Mouse (Mus musculus) right cerebral cortex, adult 2 months (tissue): Measurements from ENCODE around the gene Ddx10.
A peak's percentile ranks its signal among the peaks of the same experiment; 100 is the strongest.

Experiments
- DNase-seq, 2 experiments: peaks; one replicate each; pipeline ENCODE4 v3.0.0; 2021 to 2022; ENCODE audit warnings: low spot score in 2 of 2

The Ddx10 gene

DNA sequence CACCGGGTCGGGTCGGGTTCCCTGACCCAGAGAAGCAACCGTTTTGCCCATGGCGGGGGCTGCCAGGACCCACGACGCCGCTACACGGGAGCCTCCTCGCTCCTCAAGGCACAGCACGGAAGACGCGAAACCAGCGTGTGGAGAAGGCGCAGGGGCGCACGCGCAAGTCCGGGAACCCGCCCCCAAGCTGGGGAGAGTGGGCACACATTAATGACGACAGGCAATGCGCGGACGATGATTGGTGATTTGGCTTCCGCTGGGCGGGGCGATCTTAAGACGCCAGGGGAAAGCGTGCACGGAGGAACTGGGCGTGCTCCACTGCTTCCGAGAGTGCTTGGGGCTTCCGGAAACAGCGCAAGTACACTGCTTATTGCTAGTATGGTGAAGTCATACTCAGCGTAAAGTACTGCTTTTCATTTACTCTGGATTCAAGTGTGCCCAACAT, at the start of gene Ddx10:
TSS of gene Ddx10 (minus strand) at position 101 of the 445 bp plus-strand sequence.
- peak; percentile 99 for DNase-seq

DNA sequence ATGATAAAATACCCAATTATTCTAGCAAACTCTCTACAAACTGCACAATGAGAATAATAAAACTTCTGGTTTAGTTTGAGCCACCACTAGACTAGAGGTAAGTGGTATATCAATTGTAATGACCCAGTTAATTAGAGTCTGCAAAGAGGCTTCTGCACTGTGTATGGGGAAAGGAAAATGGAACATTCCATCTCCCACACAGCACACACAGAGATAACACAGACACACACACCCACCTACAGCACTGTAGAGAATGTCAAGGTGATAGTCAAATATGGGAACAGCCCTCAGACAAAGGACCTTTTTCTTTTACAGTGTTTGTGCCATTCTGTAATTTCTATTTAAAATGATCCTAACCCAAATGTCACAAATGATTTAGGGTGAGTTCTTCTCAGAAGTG, 45.0 kb upstream of the Ddx10 start:
- no peak for DNase-seq

DNA sequence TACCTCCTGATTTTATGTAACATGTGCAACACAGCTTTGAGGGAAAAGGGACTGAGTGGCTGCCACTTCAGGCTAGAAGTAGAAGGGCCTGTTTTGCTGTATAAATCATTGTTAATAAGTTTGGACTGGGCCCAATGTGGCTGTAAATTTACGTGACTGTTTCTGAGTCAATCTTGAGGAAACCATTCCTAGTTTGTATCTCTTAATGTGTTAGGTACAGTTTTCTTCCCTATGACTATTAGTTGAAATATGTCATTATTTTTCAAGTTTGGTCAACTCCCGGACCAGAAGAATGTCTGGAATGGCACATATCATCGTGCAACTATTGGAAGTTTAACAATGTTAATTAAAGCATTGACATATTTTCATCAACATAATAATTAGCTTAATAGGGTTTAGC, 42.2 kb upstream of the Ddx10 start:
- no peak for DNase-seq

DNA sequence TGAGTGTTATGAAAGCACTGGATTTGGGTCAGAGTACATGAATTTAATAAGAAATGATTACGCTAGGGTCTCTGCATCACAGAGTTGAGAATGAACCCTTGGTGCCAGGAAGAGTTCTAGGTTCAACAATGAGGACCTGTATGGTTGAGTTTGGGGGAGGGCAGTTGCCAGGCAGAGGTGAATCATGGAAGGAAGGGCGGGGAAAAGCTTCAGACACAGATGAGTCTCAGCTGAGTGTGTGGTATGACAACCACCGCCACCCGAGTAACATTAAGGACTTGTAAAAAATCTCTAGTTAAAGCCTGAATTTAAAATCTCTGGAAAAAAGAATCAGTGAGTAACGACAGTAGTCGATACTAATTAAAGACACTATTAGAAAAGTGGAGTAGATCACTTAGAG, 38.9 kb upstream of the Ddx10 start:
- no peak for DNase-seq

DNA sequence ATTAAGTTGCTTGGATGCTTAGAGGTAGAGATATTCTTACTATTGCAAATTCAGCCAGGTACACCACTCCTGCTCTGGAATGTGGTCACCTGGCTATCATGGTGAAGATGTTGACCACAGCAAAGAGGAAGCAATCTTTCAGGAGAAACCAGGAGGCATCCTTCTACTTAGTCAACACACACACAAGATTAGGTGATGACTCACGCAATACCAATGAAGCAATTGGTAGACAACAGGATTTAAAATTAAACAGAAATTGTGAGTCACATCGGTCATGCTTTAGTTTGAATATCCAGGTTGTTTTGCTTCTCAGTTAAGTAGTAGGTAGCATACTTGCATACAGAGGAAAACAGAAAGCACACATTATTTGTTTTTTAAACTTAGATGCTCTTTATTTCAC, 31.1 kb upstream of the Ddx10 start:
- no peak for DNase-seq

DNA sequence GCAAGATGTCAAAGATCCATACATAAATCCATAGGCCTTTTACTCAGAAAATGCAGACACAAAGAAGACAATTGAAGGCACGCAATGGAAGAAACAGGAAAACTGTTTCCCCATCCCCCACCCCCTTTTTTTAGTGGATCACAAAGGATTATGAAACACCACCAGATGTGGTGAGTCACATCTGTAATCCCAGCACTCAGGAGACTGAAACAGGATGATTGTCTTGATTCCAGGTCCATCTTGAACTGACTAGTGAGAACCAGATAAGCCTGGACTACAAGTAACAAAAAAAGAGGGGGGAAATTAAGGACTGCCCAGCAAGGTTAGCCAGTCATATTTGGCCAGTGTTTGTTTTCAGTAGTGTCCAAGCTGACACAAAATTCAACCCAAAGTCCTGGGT, 28.5 kb upstream of the Ddx10 start:
- no peak for DNase-seq

DNA sequence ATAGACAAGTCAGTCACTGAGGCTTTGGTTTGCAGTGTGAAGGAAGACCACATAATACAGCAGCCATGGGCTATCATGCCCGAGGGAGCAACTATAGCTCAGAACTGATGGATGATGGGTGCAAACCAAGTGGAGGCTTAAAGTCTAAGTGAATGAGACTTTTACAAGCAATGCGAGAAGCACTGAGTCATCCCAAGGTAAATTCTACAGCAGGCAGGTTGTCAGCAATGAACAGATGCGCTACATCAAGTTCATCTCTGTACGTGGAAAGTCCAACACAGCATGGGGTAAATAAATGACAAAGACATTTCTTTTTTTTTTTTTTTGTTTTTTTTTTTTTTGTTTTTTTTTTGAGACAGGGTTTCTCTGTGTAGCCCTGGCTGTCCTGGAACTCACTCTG, 24.9 kb upstream of the Ddx10 start:
- no peak for DNase-seq

DNA sequence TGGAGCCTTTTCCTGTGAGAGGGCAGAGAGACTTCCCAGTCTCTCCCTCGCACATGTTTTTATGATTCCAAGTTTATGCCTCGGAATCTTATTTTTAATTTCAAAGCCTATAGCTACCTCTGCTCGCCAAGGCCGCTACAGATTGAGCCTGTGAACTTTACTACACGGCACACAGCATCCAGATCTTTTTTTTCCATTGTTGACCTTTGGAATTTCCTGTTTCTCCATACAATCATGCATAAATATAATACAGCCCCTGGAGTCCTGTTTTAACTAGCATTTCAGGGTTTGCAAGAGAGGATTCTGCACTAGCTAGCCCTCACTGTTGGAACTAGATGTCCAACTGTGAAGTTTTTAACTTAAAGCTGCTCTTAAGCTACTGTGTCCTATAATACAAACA, 24.4 kb upstream of the Ddx10 start:
- no peak for DNase-seq

DNA sequence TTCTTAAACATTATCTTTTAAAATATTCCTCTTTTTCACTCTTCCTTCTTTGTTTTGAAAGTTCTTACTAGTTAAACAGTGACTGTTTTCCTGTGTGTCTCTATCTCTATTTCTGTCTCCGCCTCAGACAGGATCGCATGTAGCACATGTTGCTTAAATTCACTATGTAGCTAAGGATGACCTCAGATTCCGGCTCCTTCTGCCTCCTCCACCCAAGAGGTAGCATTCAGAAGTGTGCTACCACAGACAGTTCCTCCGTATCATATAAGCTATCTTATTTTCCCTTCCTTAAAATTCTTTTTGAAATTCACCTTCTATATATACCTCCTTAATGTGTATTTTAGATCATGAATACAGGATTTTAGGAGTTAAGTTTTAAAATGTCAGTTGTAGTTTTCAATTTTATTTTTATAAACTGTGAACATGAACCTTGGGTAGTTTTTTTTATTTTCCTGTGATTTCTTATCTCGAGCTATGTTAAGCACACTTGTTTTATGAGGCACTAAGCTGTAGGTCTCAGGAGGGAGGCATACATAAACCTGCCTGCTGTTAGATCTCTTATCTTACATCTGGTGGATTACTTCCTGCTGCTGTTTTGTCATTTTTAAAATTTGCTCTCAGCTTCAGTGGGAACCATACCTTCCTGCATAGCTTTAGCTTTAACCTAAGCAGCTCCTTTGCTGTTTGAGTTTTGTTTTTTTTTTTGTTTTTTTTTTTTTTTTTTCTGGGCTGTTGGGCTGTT, 23.6 kb upstream of the Ddx10 start:
- no peak for DNase-seq

DNA sequence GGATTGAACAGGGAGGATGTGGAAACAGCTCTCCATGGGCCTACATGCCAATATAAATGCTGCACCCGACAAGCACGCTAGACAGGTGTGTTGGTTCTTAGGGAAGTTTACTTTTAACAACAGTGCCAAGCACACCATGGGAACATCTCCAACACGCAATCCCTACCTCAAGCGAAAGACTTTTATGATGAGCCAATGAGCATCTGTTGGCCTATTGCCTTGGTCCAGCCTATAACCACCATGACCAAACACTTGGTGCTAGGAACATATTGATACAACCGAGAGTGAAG, 21.6 kb upstream of the Ddx10 start:
- no peak for DNase-seq

DNA sequence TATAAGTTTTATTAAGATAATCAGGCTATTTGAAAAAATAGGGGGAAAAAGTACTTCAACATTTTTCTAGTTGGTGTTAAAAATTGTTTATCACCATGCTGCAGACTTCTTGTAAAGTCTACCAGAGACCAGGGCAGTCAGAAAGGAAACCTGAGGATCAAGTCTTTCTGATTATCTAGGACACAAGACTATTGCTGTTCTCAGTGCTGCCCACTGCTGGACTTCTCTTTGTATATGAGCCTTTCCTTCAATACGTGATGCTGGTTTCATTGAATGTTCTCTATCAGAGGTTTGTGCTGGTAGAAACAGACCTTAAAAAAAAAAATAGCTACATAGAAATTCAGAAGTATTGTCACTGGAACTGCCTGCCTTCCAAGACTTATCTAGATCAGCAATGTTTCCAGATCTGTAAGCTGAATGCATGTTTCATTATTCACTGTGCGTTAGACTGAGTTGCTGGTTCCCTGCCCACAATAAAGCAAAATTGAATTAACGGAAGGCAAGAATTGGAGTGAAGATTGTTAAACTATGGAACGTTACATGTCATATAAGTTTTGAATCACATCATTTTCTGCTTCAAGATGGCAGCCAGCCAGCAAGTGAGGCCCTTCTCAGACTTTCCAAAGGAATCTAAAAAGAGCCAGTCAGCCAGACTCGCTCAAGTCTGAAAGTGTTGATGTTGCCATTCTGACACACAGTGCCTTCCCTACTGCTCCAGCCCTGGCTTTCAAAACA, 21.0 kb upstream of the Ddx10 start:
- no peak for DNase-seq

DNA sequence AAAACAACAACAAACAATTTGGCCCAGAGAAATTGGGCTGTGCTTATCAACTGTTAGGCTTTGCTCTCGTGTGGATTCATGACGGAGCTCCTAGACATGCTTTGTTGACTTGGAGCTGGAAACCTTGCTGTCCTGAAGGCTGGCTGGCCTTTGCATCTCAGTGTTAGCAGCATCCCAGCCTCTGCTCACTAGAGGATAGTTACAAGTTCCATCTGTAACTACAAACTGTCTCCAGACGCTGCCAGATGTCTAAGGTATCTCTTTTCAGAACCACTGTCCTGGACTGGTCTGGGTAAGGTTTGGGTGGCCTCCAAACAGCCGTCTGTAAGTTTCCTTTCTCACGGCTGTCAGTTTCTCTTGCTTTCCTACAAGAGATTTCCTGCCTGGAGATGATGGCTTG, 20.2 kb upstream of the Ddx10 start:
- DNase-seq: no peak

DNA sequence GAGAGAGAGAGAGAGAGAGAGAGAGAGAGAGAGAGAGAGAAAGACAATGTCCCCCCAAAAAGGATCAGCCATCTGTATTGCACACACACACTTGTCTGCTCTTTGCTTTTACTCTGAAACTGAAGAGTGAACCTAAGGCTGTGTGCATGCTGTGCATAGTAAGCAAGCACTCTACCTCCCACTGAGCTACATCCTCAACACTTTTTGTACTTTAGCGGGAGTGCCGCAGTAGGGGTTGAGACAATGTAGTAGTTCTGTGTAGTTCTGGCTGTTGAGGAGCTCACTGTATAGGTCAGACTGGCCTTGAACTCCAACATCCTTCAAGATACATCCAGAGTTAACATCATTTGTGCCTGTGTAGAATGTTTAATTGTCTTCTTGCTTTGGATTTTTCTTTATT, 17.7 kb upstream of the Ddx10 start:
- no peak for DNase-seq

DNA sequence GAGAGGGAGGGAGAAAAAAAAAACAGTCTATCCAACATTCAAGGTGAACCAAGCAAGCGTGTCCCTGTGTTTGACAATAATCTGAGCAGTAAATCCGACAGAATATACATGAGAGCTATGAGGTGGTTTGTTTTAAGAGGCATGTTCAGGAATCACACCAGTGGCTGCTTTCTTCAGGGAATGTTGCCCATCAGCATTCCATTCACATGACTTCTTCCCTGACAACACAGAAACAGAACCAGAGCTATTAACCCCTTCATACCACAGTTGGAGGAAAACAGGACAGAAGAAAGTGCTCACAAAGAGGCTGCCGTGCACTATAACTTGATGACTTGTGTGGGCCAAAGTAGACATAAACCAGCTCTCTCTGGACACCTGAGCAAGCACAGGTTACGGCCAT, 16.5 kb upstream of the Ddx10 start:
- DNase-seq: no peak

DNA sequence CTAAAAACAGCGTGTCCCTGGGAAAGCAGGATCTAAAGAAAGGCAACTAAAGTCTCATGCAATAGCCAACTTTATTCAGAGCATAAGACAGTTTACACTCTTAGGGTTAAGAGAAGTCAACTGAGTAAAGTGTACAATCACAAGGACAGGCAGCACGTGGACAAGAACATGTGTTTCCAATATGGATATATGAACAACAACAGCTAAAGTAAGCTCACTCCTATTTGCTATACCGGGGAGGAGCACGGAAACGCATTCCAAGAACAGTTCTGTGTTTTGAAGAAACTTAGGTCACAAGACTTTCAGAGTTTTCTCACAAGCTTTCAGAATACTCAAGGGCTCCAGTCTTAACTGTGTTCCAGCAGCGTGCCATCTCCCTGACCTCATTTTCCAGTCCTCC, 10.3 kb upstream of the Ddx10 start:
- DNase-seq: no peak

DNA sequence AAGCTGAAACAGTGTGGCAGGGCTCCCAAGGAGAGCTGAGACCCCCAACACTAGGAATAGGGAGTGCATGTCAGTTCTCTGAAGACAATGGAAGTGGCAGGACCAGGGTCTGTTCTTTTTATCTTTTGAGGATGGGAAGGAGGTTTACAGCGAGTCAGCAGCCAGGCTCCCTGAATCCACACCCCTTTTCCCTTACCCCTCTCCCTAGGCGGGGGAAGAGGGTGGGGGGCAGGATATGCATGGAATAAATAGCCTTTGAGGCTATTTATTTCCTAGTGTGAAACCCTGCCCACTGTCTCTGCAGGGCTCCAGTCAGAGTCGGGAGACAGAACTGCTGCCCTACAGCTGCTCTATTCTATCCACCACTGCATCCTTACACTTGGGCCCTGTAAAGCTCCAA, 9.9 kb upstream of the Ddx10 start:
- DNase-seq: no peak

DNA sequence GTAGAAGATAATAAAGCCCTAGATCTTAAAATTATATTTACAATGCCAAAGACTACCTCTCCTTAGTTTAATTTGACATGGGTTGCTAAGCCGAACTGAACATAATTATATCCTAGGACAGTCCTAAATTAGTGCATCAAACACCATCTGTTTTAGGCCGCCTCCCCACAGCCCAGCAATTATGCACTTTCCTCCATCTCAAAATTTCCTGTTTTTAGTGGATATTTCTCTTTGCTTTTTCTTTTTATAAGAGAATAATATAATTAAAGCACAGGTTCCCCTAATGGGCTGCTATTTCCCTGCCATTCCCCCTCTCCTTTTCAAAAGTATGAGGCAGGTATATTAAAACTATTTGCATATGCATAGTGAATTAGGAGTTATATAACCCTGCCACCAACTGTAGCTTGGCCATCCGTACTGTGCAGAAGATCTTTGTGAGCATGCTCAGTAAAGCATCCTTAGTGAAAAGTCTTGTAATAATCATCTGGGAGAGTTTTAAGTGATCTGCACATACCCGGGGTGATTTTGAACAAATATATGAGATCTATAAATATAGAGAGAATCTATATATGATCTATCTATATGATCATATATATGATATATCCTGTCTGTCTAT, 8.9 kb upstream of the Ddx10 start:
- peak in 1 of 2 experiments; percentile 16 for DNase-seq

DNA sequence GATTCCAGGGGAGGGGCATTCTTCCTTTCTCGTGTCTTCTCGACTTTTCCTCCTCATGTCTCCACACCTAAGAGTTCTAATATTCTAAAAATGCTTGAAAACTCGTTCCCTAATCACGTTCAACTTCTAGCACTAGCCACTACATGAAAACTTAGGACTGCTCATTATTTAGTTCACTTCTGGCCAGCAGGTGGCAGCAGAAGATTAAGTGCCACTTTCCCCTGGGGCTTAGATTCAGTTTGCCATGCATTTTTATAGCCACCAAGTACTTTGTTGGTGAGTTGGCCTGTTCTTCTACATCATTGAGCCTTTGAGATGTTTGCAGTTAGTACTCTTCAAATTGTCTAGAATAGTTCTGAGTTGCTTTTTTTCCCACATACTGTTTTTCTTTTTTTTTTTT, 6.5 kb upstream of the Ddx10 start:
- peak; percentile 88 to 91 for DNase-seq

DNA sequence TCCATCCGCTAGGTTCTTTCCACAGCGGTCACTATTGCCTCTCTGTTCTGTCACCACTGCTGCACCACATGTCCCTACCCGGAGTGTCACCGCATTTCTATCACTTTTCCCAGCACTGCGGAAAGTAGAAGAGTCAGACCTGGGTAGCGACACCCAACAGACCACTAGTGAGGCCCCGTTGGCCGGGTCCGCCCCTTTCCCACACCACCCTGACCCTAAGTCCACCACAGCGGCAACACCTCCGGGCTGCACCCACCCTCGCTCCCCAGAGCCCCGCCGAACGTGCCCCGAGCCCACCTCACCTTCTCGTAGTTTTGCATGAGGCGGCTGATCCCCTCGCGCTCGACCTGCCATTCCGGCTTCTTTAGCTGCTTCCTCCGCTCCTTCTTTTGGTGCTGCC, 337 bp downstream of the Ddx10 start:
- DNase-seq: no peak

DNA sequence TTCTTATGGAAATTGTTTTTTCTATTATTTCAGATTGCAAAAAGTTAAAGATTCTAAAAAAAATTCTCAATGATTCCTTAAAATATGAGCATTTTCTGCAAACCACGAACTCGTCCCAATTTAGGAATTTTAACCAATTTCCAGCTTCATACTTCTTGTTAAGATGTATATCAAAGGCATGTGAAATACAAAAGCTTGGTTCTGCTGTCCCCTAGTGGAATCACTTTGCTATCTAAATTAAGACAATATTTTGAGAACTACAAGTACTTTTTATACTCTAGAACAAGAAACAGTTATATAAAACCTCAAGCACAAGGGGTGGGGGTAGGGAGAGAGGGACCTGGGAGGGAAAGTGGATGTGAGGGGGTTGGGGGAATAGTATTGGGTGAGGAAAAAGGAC, 29.7 kb downstream of the Ddx10 start:
- peak; percentile 11 to 32 for DNase-seq

DNA sequence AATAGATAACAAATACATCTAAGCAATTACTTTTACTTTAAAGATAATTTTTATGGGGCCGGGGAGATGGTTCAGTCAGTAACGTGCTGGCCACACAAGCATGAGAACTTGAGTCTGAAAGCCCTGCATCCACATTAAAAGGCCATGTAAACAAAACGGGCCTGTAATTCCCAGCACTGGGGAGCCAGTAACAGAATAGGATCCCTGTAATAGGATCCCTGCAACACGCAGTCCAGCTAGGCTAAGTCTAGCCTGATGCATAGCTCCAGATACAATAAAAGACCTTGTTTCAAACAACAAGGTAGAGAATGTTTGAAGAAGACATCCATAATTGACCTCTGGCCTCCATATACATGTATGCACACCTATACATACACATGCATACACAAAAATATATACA, 39.6 kb downstream of the Ddx10 start:
- no peak for DNase-seq

DNA sequence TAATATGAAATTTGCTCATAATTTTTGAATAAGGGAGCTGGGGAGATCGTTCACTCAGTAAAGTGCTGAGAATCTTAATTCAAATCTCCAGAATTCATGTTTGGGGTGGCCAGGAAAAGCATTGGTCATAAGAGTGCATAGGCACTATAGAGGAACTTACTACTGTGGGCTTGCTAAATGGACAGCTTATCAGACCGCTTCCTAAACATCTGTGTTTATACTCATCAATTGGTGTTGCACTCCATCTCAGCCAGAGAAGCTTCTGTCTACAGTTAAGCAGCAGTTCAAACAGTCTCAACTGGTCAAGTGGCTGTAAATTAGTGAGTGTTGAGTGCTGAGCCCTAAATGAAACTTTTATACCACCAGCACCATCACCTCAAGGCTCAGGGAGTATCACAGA, 73.3 kb downstream of the Ddx10 start:
- no peak for DNase-seq

DNA sequence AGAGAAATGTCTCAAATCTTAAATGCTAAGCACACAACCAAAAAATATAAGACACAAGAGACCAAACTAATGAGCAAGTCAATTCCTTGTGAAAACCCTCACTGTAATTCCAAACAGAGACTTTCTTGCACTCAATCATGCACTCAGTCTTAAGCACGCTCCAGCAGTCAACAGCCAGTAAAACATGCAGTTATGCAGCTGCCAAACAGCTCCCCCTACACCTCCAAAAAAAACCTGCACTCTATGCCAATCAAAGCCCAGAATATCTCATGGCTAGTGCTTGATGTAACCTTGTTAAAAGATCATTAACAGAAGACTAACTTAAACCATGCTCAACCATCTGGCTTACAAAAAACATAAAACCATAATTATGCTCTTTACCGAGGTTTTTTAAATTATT, 74.6 kb downstream of the Ddx10 start:
- no peak for DNase-seq
